Mouse (Mus musculus) midbrain, postnatal 0 days (tissue): Measurements from ENCODE around the gene Tmem50b. TPM values are rescaled to one million over a fixed set of nuclear protein-coding genes. Genes with fewer than 3 reads are reported as not detected.

Experiments
- ATAC-seq: fragments of 200-750 bp; cut with Nextera tagmentation; 2 replicates; pipeline ENCODE4 v1.8.0; 2017; ENCODE audit warnings: moderate number of reproducible peaks, mild to moderate bottlenecking, moderate TSS enrichment, moderate library complexity; ENCODE audit not compliant: low FRiP score
- DNase-seq: peaks from one replicate; pipeline ENCODE4 v3.0.0-alpha.2; 2015; ENCODE audit warnings: low spot score
- H3K27ac ChIP-seq: fragments of 300-500 bp; sonication (generic); 2 replicates; pipeline ENCODE4 v1.5.1; 2014; ENCODE audit warnings: low read depth, mild to moderate bottlenecking, low read length, mixed read lengths
- H3K27me3 ChIP-seq: fragments of 300-500 bp; sonication (generic); 2 replicates; pipeline ENCODE4 v1.6.1; 2014; ENCODE audit warnings: low read length, control low read depth, mixed read lengths; ENCODE audit not compliant: insufficient read depth
- H3K36me3 ChIP-seq: fragments of 300-500 bp; sonication (generic); 2 replicates; pipeline ENCODE4 v1.6.1; 2014; ENCODE audit warnings: low read length, control low read depth, mixed read lengths; ENCODE audit not compliant: insufficient read depth
- H3K4me1 ChIP-seq: fragments of 300-500 bp; sonication (generic); 2 replicates; pipeline ENCODE4 v1.6.1; 2014; ENCODE audit warnings: mild to moderate bottlenecking, control low read depth, antibody characterized with exemption, low read length, mixed read lengths; ENCODE audit not compliant: insufficient read depth
- H3K4me2 ChIP-seq: fragments of 300-500 bp; sonication (generic); 2 replicates; pipeline ENCODE4 v1.6.1; 2014; ENCODE audit warnings: low read depth, mild to moderate bottlenecking, low read length, mixed read lengths; ENCODE audit not compliant: poor library complexity, severe bottlenecking
- H3K4me3 ChIP-seq: fragments of 300-500 bp; sonication (generic); 2 replicates; pipeline ENCODE4 v1.5.1; 2014; ENCODE audit warnings: low read depth, mild to moderate bottlenecking, low read length, moderate library complexity
- H3K9ac ChIP-seq: fragments of 300-500 bp; sonication (generic); replicated peaks from 2 replicates; pipeline ENCODE4 v1.6.1; 2014; ENCODE audit warnings: mild to moderate bottlenecking, low read length, moderate library complexity, mixed read lengths; ENCODE audit not compliant: poor library complexity, severe bottlenecking
- H3K9me3 ChIP-seq: fragments of 300-500 bp; sonication (generic); 2 replicates; pipeline ENCODE4 v1.6.1; 2016; ENCODE audit warnings: low read length, control low read depth
- CTCF ChIP-seq: IDR thresholded peaks from 2 replicates; pipeline ENCODE4 v1.5.1; 2016; ENCODE audit warnings: antibody characterized with exemption, mild to moderate bottlenecking
- WGBS: fragments of 180-500 bp; shearing (Covaris S2); extraction: QIAGEN DNeasy Blood & Tissue Kit; methylation state at CpG from one replicate; pipeline ENCODE4 v1.1.7; 2014; 5-methylcytosine and 5-hydroxymethylcytosine counted together
- polyA plus RNA-seq: library from polyadenylated mRNA; unstranded; fragments of >200 nt; fragmentation: Nextera tagmentation; extraction: Ambion mirVana; gene quantifications from 2 replicates; pipeline ENCODE4 v1.2.1, GENCODE M21; 2015
- total RNA-seq: library from RNA; depleted of rRNA; stranded (reverse); fragments of >200 nt; gene quantifications from 2 replicates; pipeline ENCODE4 v1.2.3, GENCODE M21; 2014

Gene Tmem50b
- total and polyA plus RNA-seq, 2 experiments from 2014 or later, result 78.2 to 103 TPM

GRCm38 (mm10) chr16:91538513-91538912 lies 59.1 kb downstream of the Tmem50b start:
- Histone ChIP-seq H3K9me3 (no peaks in the 10 kb centered on the region), H3K4me2 (no peak overlapping the region), H3K27ac (no peak overlapping the region), H3K9ac (no peak overlapping the region), H3K4me1 (no peaks in the 10 kb centered on the region), H3K4me3 (no peak overlapping the region), H3K27me3 (no peaks in the 10 kb centered on the region), H3K36me3 (no peaks in the 10 kb centered on the region)
- no peak for DNase-seq
- no peak for TF ChIP-seq CTCF
- WGBS, result 76% methylated on average over 9 of the region's 9 CpGs
- ATAC-seq, result no peak

DNA sequence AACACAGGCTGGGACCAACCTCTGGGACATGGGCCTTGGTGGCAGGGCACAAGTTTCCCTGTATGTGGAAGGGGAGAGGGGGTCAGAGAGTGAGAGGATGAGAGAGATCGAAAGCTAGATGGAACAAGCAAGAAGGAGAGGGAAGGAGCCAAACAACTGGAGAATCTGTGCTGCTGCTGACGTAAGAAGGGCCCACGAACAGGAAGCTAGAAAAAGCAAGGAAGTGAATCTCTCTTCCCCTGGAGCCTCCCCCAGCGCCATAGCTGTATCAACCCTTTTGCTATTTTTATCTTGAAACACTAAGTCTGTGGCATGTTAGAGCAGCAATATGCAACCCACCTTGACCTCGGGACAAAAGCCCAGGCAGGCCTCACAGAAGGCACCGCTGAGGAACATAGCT lies 59.5 kb downstream of the Tmem50b start:
- H3K36me3 ChIP-seq, result no peaks in the 10 kb centered on the region
- 82% methylated on average over 6 of the region's 6 CpGs for WGBS
- no peak for TF ChIP-seq CTCF
- H3K9ac ChIP-seq, result no peak overlapping the region
- ATAC-seq (no peak), DNase-seq (no peak)
- no peaks in the 10 kb centered on the region for H3K27me3 ChIP-seq
- no peaks in the 10 kb centered on the region for H3K9me3 ChIP-seq
- no peak overlapping the region for H3K4me2 ChIP-seq
- H3K27ac ChIP-seq, result no peak overlapping the region
- no peaks in the 10 kb centered on the region for H3K4me1 ChIP-seq
- H3K4me3 ChIP-seq, result no peak overlapping the region

DNA sequence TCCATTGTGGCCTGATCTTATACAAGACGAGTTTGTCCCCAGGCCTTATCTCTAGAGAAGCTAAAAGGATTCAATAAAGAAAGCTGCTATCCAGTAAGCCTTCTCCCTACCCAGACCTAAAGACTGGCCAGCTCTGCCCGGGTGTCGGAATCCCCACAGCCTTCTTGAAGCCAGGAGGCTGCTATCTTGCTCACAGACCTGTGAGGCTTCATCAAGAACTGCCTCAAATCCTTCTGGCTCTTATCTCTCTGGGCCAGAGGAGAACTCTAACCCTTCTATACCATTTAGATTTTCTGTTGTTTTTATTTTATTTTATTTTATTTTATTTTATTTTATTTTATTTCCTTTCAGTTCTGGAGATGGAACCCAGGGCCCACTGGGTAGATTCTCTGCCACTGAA lies 60.5 kb downstream of the Tmem50b start:
- H3K9me3 ChIP-seq, result no peaks in the 10 kb centered on the region
- H3K4me2 ChIP-seq, result no peak overlapping the region
- H3K9ac ChIP-seq, result no peak overlapping the region
- H3K27ac ChIP-seq, result no peak overlapping the region
- DNase-seq (no peak), ATAC-seq (no peak)
- no peaks in the 10 kb centered on the region for H3K36me3 ChIP-seq
- 68% methylated on average over 3 of the region's 3 CpGs for WGBS
- no peaks in the 10 kb centered on the region for H3K27me3 ChIP-seq
- no peak overlapping the region for H3K4me3 ChIP-seq
- TF ChIP-seq CTCF, result no peak
- no peaks in the 10 kb centered on the region for H3K4me1 ChIP-seq

GRCm38 (mm10) chr16:91536372-91536771 lies 61.2 kb downstream of the Tmem50b start:
- DNase-seq (no peak), ATAC-seq (no peak)
- no peak for TF ChIP-seq CTCF
- no peak overlapping the region for H3K4me2 ChIP-seq
- 90% methylated on average over 6 of the region's 6 CpGs for WGBS
- no peak overlapping the region for H3K9ac ChIP-seq
- no peaks in the 10 kb centered on the region for H3K27me3 ChIP-seq
- H3K27ac ChIP-seq, result no peak overlapping the region
- no peaks in the 10 kb centered on the region for H3K4me1 ChIP-seq
- no peaks in the 10 kb centered on the region for H3K36me3 ChIP-seq
- no peak overlapping the region for H3K4me3 ChIP-seq
- no peaks in the 10 kb centered on the region for H3K9me3 ChIP-seq

DNA sequence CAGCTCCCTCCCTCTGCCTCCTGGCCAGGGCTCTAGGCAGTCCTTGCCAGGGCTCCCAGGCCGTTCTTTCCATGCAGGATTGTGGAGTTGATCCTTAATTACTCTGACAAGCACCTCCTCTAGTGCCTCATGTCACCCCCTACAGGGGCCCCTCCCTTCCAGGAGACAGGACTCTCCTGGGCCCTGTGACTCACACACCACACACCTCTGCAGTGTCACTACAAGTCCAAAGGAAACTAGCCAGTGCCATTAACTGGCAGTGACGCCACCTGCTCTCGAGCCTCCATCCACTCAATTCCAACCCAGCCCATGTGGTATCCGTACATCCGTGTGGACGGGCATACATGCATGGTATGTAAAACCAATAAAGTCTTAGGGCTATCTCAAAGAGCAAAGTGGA lies 62.7 kb downstream of the Tmem50b start:
- Histone ChIP-seq H3K36me3 (no peaks in the 10 kb centered on the region), H3K9ac (no peak overlapping the region), H3K4me2 (no peak overlapping the region), H3K4me1 (no peaks in the 10 kb centered on the region), H3K27me3 (no peaks in the 10 kb centered on the region), H3K9me3 (no peaks in the 10 kb centered on the region), H3K27ac (no peak overlapping the region), H3K4me3 (no peak overlapping the region)
- DNase-seq (no peak), ATAC-seq (no peak)
- WGBS, result 83% methylated on average over 6 of the region's 6 CpGs
- TF ChIP-seq CTCF, result no peak

DNA sequence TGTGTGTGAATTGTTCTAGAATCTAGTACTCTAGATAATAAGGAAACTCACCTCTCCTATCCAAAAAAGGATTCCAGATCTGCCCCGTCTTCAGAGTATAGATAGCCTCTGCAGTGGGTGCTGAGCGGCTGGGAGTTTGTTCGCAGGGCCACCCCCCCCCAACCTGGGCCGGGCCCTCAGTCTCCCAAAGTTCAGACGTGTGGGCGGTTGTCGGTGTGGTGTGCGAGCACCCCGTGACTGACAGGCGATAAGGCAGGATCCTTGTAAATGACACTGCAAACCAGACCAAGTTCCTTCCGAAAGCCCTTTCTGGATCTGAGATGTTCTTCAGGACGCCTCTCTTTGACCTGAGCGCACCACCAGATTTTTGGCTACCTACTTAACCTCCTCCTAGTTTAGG lies 63.1 kb downstream of the Tmem50b start:
- no peaks in the 10 kb centered on the region for H3K9me3 ChIP-seq
- H3K36me3 ChIP-seq, result no peaks in the 10 kb centered on the region
- H3K4me3 ChIP-seq, result no peak overlapping the region
- WGBS, result 59% methylated on average over 13 of the region's 13 CpGs
- no peaks in the 10 kb centered on the region for H3K4me1 ChIP-seq
- ATAC-seq (0 out of 2 replicates have a peak, but pooled peaks have one; percentile 62), DNase-seq (peak; percentile 72)
- TF ChIP-seq CTCF, result no peak
- no peak overlapping the region for H3K9ac ChIP-seq
- H3K4me2 ChIP-seq, result no peak overlapping the region
- no peaks in the 10 kb centered on the region for H3K27me3 ChIP-seq
- no peak overlapping the region for H3K27ac ChIP-seq
